Comparison of ENCODE assay signal across 8 mouse cellular contexts in the genomic region with DNA sequence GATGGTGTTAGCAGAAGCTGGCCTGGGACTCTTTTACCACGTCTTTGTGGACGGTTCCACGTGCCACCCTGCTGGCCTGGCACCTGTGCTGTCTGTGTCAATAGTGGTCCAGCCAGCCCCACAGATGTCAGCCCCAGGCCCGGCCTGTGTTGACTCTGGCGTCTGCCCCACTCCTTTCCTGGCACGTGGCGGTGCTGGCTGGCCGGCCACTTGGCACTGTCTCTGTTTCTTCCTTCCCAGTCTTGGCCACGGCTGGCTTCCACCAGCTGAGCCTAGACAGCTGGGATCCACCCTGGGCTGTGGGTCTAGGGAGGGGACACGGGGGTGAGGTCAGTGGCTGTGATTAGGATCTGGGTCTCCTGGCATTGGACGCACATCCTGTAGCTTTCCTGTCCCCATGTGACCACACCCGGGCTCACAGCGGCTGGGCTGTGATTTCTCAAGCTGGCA. TPM values are rescaled to one million over a fixed set of nuclear protein-coding genes. Genes with fewer than 3 reads are reported as not detected.
A peak's percentile ranks its signal among the peaks of the same experiment; 100 is the strongest.
DNase-seq lines count a peak whose midpoint lies in the region; ATAC-seq and TF ChIP-seq lines count a peak whose summit lies in the region.

No protein-coding gene starts in this region.

- H3K27ac ChIP-seq in left cerebral cortex, adult 2 months, result 0 out of 2 replicates have a peak overlapping the region, but pooled peaks have one; percentile 16
- peak overlapping the region; percentile 1; the same call in 1 of the 2 replicates for H3K27ac ChIP-seq in heart, embryonic 15.5 days
- H3K27ac ChIP-seq in stomach, embryonic 15.5 days, result peak overlapping the region; percentile 62

- peak; percentile 48 for ATAC-seq in heart, embryonic 15.5 days (replicated peaks; ENCODE audit: insufficient number of reproducible peaks, insufficient read depth, low FRiP score, low read depth)
- ATAC-seq in stomach, embryonic 15.5 days (ENCODE audit: insufficient read depth, low FRiP score, low read depth), result no peak
- no peak for ATAC-seq in activated CD4-positive, CD25-positive, alpha-beta regulatory T cell, adult 4 months

- peaks cover 12% of the 10 kb centered on the region for H3K36me3 ChIP-seq in heart, embryonic 15.5 days
- H3K36me3 ChIP-seq in stomach, embryonic 15.5 days, result peaks cover 8% of the 10 kb centered on the region; the same call in 1 of the 2 replicates

- H3K4me1 ChIP-seq in heart, embryonic 15.5 days (replicated peaks), result peaks cover 78% of the 10 kb centered on the region
- H3K4me1 ChIP-seq in stomach, embryonic 15.5 days, result peaks cover 58% of the 10 kb centered on the region

- no peaks in the 10 kb centered on the region for H3K9me3 ChIP-seq in heart, embryonic 15.5 days (replicated peaks)
- no peaks in the 10 kb centered on the region for H3K9me3 ChIP-seq in stomach, embryonic 15.5 days

- 56% methylated on average over 13 of the region's 13 CpGs for WGBS in heart, embryonic 15.5 days
- WGBS in stomach, embryonic 15.5 days, result 44% methylated on average over 13 of the region's 13 CpGs

- H3K4me3 ChIP-seq in left cerebral cortex, adult 2 months, result no peak overlapping the region
- no peak overlapping the region for H3K4me3 ChIP-seq in heart, embryonic 15.5 days
- no peak overlapping the region for H3K4me3 ChIP-seq in stomach, embryonic 15.5 days (replicated peaks)

- no peak overlapping the region for H3K4me2 ChIP-seq in heart, embryonic 15.5 days
- H3K4me2 ChIP-seq in stomach, embryonic 15.5 days, result 0 out of 2 replicates have a peak overlapping the region, but pooled peaks have one; percentile 4

- TF ChIP-seq CTCF in left cerebral cortex, adult 2 months (IDR thresholded peaks at IDR 0.05), result no peak

- peak; percentile 51 to 68 for DNase-seq in left cerebral cortex, adult 2 months (ENCODE audit: extremely low spot score in 1 of 2, low spot score in 2 of 2)
- no peak for DNase-seq in left cerebral cortex, adult 9 months (ENCODE audit: low spot score in 2 of 2)
- peak; percentile 46 for DNase-seq in fat pad, adult 2 months (ENCODE audit: extremely low read depth, low read depth, low spot score)
- DNase-seq in kidney, postnatal 36 days, result peak; percentile 91 to 93
- peak; percentile 93 for DNase-seq in lung, postnatal 14 days

- H3K27me3 ChIP-seq in heart, embryonic 15.5 days, result no peaks in the 10 kb centered on the region
- no peaks in the 10 kb centered on the region for H3K27me3 ChIP-seq in stomach, embryonic 15.5 days (replicated peaks)

- intact Hi-C loops in left cerebral cortex, adult 2 months (cut with DNase I), result no loop called here

- no peak overlapping the region for H3K9ac ChIP-seq in heart, embryonic 15.5 days
- H3K9ac ChIP-seq in stomach, embryonic 15.5 days, result no peak overlapping the region

RNA-seq across cellular contexts. Expression of a gene that starts 7.5 kb away (rescaled TPM):
- 1 to 10 TPM; 5.7 to 10.0 TPM for total RNA-seq in left cerebral cortex, adult 2 months (2021)
- polyA plus RNA-seq in heart, embryonic 15.5 days (2015; fragmentation: Nextera tagmentation; extraction: Ambion mirVana), result 2.1 and 3.7 TPM in 2 replicates
- polyA plus RNA-seq in stomach, embryonic 15.5 days (2015; fragmentation: Nextera tagmentation; extraction: Ambion mirVana), result 9.8 and 10.0 TPM in 2 replicates
- 1 to 10 TPM; 2.1 to 2.5 TPM for polyA plus RNA-seq in activated CD4-positive, CD25-positive, alpha-beta regulatory T cell, adult 4 months (2017; shearing (Covaris generic))

RNA-seq across cellular contexts. Expression of a gene that starts 13.3 kb away (rescaled TPM):
- 100 to 1,000 TPM; 318 to 346 TPM for total RNA-seq in left cerebral cortex, adult 2 months (2021)
- polyA plus RNA-seq in heart, embryonic 15.5 days (2015; fragmentation: Nextera tagmentation; extraction: Ambion mirVana), result 95.2 and 118 TPM in 2 replicates
- polyA plus RNA-seq in stomach, embryonic 15.5 days (2015; fragmentation: Nextera tagmentation; extraction: Ambion mirVana), result 137 and 140 TPM in 2 replicates
- 100 to 1,000 TPM in 1 of 2 experiments, 10 to 100 TPM in 1; 92.3 to 122 TPM for polyA plus RNA-seq in activated CD4-positive, CD25-positive, alpha-beta regulatory T cell, adult 4 months (2017; shearing (Covaris generic))

RNA-seq across cellular contexts. Expression of a gene that starts 17.5 kb away (rescaled TPM):
- 1 to 10 TPM; 6.6 to 9.1 TPM for total RNA-seq in left cerebral cortex, adult 2 months (2021)
- 0.34 and 0.51 TPM in 2 replicates for polyA plus RNA-seq in heart, embryonic 15.5 days (2015; fragmentation: Nextera tagmentation; extraction: Ambion mirVana)
- polyA plus RNA-seq in stomach, embryonic 15.5 days (2015; fragmentation: Nextera tagmentation; extraction: Ambion mirVana), result 0.83 and 0.94 TPM in 2 replicates
- polyA plus RNA-seq in activated CD4-positive, CD25-positive, alpha-beta regulatory T cell, adult 4 months (2017; shearing (Covaris generic)), result under 1 TPM in 1 of 2 experiments, not detected in 1; 0.22 TPM

RNA-seq across cellular contexts. Expression of a gene that starts 23.6 kb away (rescaled TPM):
- not detected for total RNA-seq in left cerebral cortex, adult 2 months (2021)
- polyA plus RNA-seq in heart, embryonic 15.5 days (2015; fragmentation: Nextera tagmentation; extraction: Ambion mirVana), result 15.7 TPM in 1 of 2 replicates, not detected in the other
- polyA plus RNA-seq in stomach, embryonic 15.5 days (2015; fragmentation: Nextera tagmentation; extraction: Ambion mirVana), result 4.4 and 13.3 TPM in 2 replicates
- not detected for polyA plus RNA-seq in activated CD4-positive, CD25-positive, alpha-beta regulatory T cell, adult 4 months (2017; shearing (Covaris generic))

RNA-seq across cellular contexts. Expression of a gene that starts 25.6 kb away (rescaled TPM):
- total RNA-seq in left cerebral cortex, adult 2 months (2021), result 10 to 100 TPM; 55.3 to 55.5 TPM
- 34.8 and 45.7 TPM in 2 replicates for polyA plus RNA-seq in heart, embryonic 15.5 days (2015; fragmentation: Nextera tagmentation; extraction: Ambion mirVana)
- polyA plus RNA-seq in stomach, embryonic 15.5 days (2015; fragmentation: Nextera tagmentation; extraction: Ambion mirVana), result 43.6 and 47.8 TPM in 2 replicates
- 10 to 100 TPM in 1 of 2 experiments, 1 to 10 TPM in 1; 6.7 to 10.5 TPM for polyA plus RNA-seq in activated CD4-positive, CD25-positive, alpha-beta regulatory T cell, adult 4 months (2017; shearing (Covaris generic))

Comparison
In these comparisons a context has a peak if more than half of its experiments do, and no peak if none do; other contexts are left out.
1. DNase-seq: peak in left cerebral cortex, adult 2 months (2 of 2), fat pad, adult 2 months (single experiment), kidney, postnatal 36 days (2 of 2) and lung, postnatal 14 days (single experiment); none in left cerebral cortex, adult 9 months (0 of 2).
2. H3K27ac ChIP-seq: peak in every context shown above with its lines; median percentile 62 in stomach, embryonic 15.5 days; 16 in left cerebral cortex, adult 2 months; 1 in heart, embryonic 15.5 days.